Mouse (Mus musculus): ENCODE data around the gene Ap5s1. TPM values are rescaled to one million over a fixed set of nuclear protein-coding genes. Genes with fewer than 3 reads are reported as not detected.

Ap5s1 gene
- 27.2 and 30.7 TPM in 2 replicates for polyA plus RNA-seq (2015; fragmentation: Nextera tagmentation; extraction: Ambion mirVana)

DNA sequence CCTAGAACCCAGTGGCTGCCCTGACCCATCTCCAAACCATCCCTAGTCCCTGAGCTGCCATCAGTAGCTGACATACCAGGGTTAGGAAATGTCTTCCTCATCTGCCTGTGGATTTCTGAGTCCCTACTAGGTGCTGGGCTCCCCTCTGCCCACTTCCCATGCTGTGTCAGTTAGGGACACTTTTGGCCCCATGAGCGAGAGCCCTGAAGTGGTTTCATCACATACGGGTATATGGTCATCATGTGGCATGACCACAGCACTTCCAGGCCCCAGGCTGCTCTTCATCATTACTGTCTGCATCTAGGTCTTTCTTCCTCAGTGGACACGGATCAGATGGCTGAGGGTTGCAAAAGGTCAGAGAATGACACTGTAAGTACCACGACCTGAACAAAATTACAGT lies at the start of gene Ap5s1:
Ap5s1 (plus strand) TSS at position 301 of the 400 bp plus-strand sequence.
- no peak within 1 kb of the TSS for H3K27ac ChIP-seq (ENCODE audit: low read length)
- H3K9me3 ChIP-seq (ENCODE audit: control insufficient read depth, low read length), result no peaks in the 10 kb centered on the region
- 80% methylated on average over 4 of the region's 4 CpGs for WGBS
- no peaks in the 10 kb centered on the region for H3K36me3 ChIP-seq (ENCODE audit: control insufficient read depth, insufficient read depth, low read length)
- H3K27me3 ChIP-seq (replicated peaks; ENCODE audit: control insufficient read depth, insufficient read depth, low read length), result no peaks in the 10 kb centered on the region
- no peak for ATAC-seq
- H3K9ac ChIP-seq (ENCODE audit: low read depth, low read length), result no peak within 1 kb of the TSS
- H3K4me2 ChIP-seq (ENCODE audit: low read depth, low read length), result no peak within 1 kb of the TSS
- H3K4me1 ChIP-seq (ENCODE audit: control insufficient read depth, insufficient read depth, low read length), result peaks cover 25% of the 10 kb centered on the region
- no peak within 1 kb of the TSS for H3K4me3 ChIP-seq (ENCODE audit: low read length)

DNA sequence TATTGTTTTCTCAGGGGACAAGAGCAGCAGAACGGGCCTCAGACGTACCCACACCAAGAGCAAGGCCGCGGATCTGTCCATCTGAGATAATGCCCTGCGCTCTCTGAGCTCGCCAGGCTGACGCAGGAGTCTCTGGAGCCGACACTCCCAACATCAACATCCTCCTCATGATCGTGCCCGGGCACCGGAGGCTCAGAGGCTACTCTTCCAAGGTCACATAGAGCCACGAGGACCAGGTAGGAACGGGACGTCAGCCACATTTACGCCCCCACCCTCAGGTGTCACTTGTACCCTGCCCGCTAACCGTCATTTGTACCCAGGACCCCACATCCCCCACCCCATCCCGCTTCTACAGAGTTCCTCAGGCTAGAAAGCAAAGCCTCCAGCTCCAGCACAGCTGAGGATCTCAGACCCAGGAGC lies 47.4 kb upstream of the Ap5s1 start:
- 0% methylated on average over 18 of the region's 18 CpGs for WGBS

DNA sequence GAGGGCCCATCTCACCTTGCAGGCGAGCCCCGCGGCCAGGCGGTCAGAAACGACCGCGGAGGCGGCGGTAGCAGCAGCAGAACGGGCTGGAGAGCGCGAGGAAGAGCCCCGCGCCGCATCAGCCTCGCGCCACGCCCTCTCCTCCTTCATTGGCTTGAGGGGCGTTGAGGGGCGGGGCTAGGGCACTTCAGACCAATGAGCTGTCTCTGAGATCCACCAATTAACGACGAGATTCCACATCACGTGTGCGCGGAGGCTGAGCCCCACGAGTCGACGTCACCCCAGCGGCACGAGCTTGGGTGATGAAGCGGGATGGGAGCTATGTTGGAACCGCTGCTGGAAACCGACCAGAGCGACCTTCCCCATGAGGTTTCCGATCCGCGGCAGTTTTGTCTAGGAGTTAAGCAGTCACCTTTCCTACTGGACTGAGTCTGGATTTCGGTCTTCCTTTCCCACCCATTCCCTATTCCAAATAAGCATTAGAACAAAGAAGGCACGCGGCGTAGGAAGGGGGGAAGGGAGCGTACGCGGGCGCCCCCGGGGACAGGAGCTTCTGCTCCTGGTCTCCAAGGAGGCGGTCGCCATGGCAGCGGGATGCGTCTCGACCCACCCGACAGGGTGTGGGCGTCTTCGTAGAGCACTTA lies 46.8 kb upstream of the Ap5s1 start, which contains the start of gene 1700037H04Rik:
1700037H04Rik (minus strand) TSS at position 144 of the 644 bp plus-strand sequence.
- under 1% methylated on average over 54 of the region's 54 CpGs for WGBS
- H3K9me3 ChIP-seq (ENCODE audit: control insufficient read depth, low read length), result no peaks in the 10 kb centered on the region
- H3K4me2 ChIP-seq (ENCODE audit: low read depth, low read length), result peak within 1 kb of the TSS; percentile 91
- peak within 1 kb of the TSS; percentile 93 for H3K27ac ChIP-seq (ENCODE audit: low read length)
- peaks cover 12% of the 10 kb centered on the region for H3K4me1 ChIP-seq (ENCODE audit: control insufficient read depth, insufficient read depth, low read length)
- H3K9ac ChIP-seq (ENCODE audit: low read depth, low read length), result peak within 1 kb of the TSS; percentile 87
- H3K36me3 ChIP-seq (ENCODE audit: control insufficient read depth, insufficient read depth, low read length), result no peaks in the 10 kb centered on the region
- H3K4me3 ChIP-seq (ENCODE audit: low read length), result peak within 1 kb of the TSS; percentile 84
- no peaks in the 10 kb centered on the region for H3K27me3 ChIP-seq (replicated peaks; ENCODE audit: control insufficient read depth, insufficient read depth, low read length)
- peak; percentile 94 for ATAC-seq

More for the DNA sequence above, 47.4 kb upstream of the Ap5s1 start:
- peak overlapping the region; percentile 89 for H3K27ac ChIP-seq (ENCODE audit: low read length)
- peak overlapping the region; percentile 91 for H3K4me2 ChIP-seq (ENCODE audit: low read depth, low read length)
- no peaks in the 10 kb centered on the region for H3K9me3 ChIP-seq (ENCODE audit: control insufficient read depth, low read length)
- peak overlapping the region; percentile 84 for H3K4me3 ChIP-seq (ENCODE audit: low read length)
- H3K27me3 ChIP-seq (replicated peaks; ENCODE audit: control insufficient read depth, insufficient read depth, low read length), result no peaks in the 10 kb centered on the region
- peak; percentile 67 for ATAC-seq
- peak overlapping the region; percentile 87 for H3K9ac ChIP-seq (ENCODE audit: low read depth, low read length)
- H3K4me1 ChIP-seq (ENCODE audit: control insufficient read depth, insufficient read depth, low read length), result peaks cover 12% of the 10 kb centered on the region
- H3K36me3 ChIP-seq (ENCODE audit: control insufficient read depth, insufficient read depth, low read length), result no peaks in the 10 kb centered on the region

DNA sequence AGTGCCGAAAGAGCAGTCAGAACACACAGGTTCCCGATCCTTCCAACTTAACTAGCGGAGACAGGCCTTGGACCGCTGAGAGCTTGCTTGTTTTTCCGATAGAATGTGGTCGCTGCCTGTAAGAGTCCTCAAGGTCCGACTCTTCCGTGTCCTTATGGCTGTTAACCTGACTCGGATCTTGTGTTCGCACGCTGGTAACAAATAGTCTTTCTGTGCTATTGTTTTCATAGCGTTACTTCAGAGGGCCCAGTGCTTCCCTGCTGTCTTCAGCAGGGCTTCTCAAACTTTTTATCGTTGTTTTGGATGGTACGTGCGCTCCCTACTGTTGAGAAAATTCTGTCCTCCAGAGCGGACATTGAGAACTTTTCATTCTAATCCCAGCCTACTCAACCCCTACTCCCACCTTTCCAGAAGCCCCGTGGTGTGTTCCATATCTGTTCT lies 46.2 kb upstream of the Ap5s1 start:
- Histone ChIP-seq H3K27ac (ENCODE audit: low read length) (peak overlapping the region; percentile 93), H3K36me3 (ENCODE audit: control insufficient read depth, insufficient read depth, low read length) (no peaks in the 10 kb centered on the region), H3K4me2 (ENCODE audit: low read depth, low read length) (peak overlapping the region; percentile 88), H3K9me3 (ENCODE audit: control insufficient read depth, low read length) (no peaks in the 10 kb centered on the region), H3K9ac (ENCODE audit: low read depth, low read length) (peak overlapping the region; percentile 87), H3K27me3 (replicated peaks; ENCODE audit: control insufficient read depth, insufficient read depth, low read length) (no peaks in the 10 kb centered on the region), H3K4me1 (ENCODE audit: control insufficient read depth, insufficient read depth, low read length) (peaks cover 12% of the 10 kb centered on the region), H3K4me3 (ENCODE audit: low read length) (peak overlapping the region; percentile 84)
- WGBS, result under 1% methylated on average over 17 of the region's 17 CpGs
- ATAC-seq, result 0 out of 2 replicates have a peak, but pooled peaks have one; percentile 9

DNA sequence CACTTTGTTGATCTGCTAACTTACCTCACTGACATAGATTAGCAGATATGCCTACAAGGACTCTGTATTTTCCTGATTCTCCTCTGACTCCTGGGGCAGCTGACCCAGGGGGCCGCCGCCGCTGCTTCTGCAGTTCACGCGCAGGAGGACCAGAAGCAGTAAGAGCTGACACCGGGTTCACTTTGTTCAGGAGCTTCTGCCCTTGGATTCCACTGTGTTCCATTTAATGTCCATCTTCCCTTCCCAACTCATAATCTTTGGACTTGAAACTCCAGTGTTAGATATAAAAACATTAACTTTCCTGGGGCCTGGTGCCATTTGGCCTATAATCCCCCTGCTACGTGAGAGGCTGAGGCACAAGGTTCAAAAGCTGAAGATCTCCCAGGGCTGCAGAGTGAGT lies 43.0 kb upstream of the Ap5s1 start:
- H3K27me3 ChIP-seq (replicated peaks; ENCODE audit: control insufficient read depth, insufficient read depth, low read length), result no peaks in the 10 kb centered on the region
- H3K4me2 ChIP-seq (ENCODE audit: low read depth, low read length), result no peak overlapping the region
- peaks cover 6% of the 10 kb centered on the region for H3K4me1 ChIP-seq (ENCODE audit: control insufficient read depth, insufficient read depth, low read length)
- no peaks in the 10 kb centered on the region for H3K9me3 ChIP-seq (ENCODE audit: control insufficient read depth, low read length)
- 0 out of 2 replicates have a peak overlapping the region, but pooled peaks have one; percentile 53 for H3K9ac ChIP-seq (ENCODE audit: low read depth, low read length)
- 74% methylated on average over 7 of the region's 7 CpGs for WGBS
- no peaks in the 10 kb centered on the region for H3K36me3 ChIP-seq (ENCODE audit: control insufficient read depth, insufficient read depth, low read length)
- H3K27ac ChIP-seq (ENCODE audit: low read length), result peak overlapping the region; percentile 74
- ATAC-seq, result no peak
- peak overlapping the region; percentile 28; the same call in 1 of the 2 replicates for H3K4me3 ChIP-seq (ENCODE audit: low read length)

DNA sequence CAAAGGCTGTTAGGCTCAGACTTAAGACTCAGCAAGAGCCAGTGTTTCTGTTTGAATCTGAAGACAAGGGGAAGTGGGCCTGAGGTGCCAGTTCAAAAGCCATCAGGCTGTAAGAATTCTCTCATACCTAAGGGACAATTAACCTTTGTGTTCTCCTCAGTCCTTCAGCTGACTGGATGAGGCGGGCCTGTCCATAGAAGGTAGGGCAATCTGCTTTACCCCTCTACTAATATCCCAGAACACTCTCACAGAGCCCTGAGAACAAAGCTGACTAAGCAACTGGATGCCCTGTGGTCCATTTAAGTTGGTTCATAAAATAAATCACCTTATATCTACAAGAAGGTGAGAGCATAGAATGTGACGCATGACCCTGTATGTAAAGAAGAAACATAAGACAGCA lies 40.7 kb upstream of the Ap5s1 start:
- peak; percentile 55 for ATAC-seq
- WGBS, result 73% methylated on average over 2 of the region's 2 CpGs
- Histone ChIP-seq H3K9me3 (ENCODE audit: control insufficient read depth, low read length) (no peaks in the 10 kb centered on the region), H3K4me2 (ENCODE audit: low read depth, low read length) (no peak overlapping the region), H3K9ac (ENCODE audit: low read depth, low read length) (no peak overlapping the region), H3K36me3 (ENCODE audit: control insufficient read depth, insufficient read depth, low read length) (no peaks in the 10 kb centered on the region), H3K4me3 (ENCODE audit: low read length) (no peak overlapping the region), H3K4me1 (ENCODE audit: control insufficient read depth, insufficient read depth, low read length) (0 out of 2 replicates have a peak, but pooled peaks cover 4% of the 10 kb centered on the region), H3K27me3 (replicated peaks; ENCODE audit: control insufficient read depth, insufficient read depth, low read length) (no peaks in the 10 kb centered on the region), H3K27ac (ENCODE audit: low read length) (0 out of 2 replicates have a peak overlapping the region, but pooled peaks have one; percentile 51)

DNA sequence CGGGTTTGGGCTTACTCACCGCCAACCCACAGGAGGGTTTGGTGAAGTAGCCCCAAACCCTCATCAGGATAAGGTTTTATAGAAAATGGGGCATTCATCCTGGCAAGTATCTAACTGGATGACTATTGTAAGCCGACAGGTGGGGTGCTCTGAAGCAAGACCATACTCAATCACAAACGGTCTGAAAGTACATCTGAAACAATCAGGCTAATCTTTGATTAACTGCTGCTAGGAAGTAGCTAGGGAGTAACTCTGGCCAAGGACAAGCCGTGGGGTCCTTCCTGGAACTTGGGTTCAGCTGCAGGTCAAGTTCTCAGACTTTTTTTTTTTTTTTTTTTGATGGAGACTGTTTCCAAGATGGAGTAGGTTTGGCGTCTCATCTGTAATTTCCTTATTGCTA lies 38.9 kb upstream of the Ap5s1 start:
- no peak for ATAC-seq
- Histone ChIP-seq H3K27me3 (replicated peaks; ENCODE audit: control insufficient read depth, insufficient read depth, low read length) (peaks cover 5% of the 10 kb centered on the region; the same call in 1 of the 2 replicates), H3K9ac (ENCODE audit: low read depth, low read length) (no peak overlapping the region), H3K4me3 (ENCODE audit: low read length) (no peak overlapping the region), H3K4me1 (ENCODE audit: control insufficient read depth, insufficient read depth, low read length) (0 out of 2 replicates have a peak, but pooled peaks cover 4% of the 10 kb centered on the region), H3K9me3 (ENCODE audit: control insufficient read depth, low read length) (no peaks in the 10 kb centered on the region), H3K27ac (ENCODE audit: low read length) (no peak overlapping the region), H3K4me2 (ENCODE audit: low read depth, low read length) (no peak overlapping the region), H3K36me3 (ENCODE audit: control insufficient read depth, insufficient read depth, low read length) (no peaks in the 10 kb centered on the region)
- 72% methylated on average over 6 of the region's 6 CpGs for WGBS

DNA sequence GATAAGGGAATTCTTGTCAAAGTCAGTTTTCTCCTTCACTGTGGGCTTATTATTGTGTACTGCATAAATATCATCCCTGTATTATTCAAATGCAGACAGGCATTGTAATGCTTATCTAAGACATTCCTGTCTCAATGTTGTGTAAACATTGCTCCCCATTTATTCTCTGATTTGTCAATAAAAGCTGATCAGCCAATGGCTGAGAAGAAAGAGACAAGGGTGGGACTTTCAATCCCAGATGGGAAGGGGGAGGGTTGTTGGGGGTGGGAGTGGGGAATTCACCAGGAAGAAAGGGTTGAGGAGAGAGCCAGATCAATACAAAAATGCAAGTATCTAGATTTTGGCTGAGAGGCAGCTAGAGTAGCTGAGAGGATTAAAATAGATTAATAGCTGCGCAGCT lies 38.0 kb upstream of the Ap5s1 start:
- Histone ChIP-seq H3K36me3 (ENCODE audit: control insufficient read depth, insufficient read depth, low read length) (no peaks in the 10 kb centered on the region), H3K9ac (ENCODE audit: low read depth, low read length) (no peak overlapping the region), H3K9me3 (ENCODE audit: control insufficient read depth, low read length) (no peaks in the 10 kb centered on the region), H3K4me3 (ENCODE audit: low read length) (no peak overlapping the region), H3K4me1 (ENCODE audit: control insufficient read depth, insufficient read depth, low read length) (0 out of 2 replicates have a peak, but pooled peaks cover 4% of the 10 kb centered on the region), H3K27me3 (replicated peaks; ENCODE audit: control insufficient read depth, insufficient read depth, low read length) (peaks cover 5% of the 10 kb centered on the region; the same call in 1 of the 2 replicates), H3K4me2 (ENCODE audit: low read depth, low read length) (no peak overlapping the region), H3K27ac (ENCODE audit: low read length) (no peak overlapping the region)
- WGBS, result 69% methylated on average over 1 of the region's 1 CpGs
- ATAC-seq, result no peak

DNA sequence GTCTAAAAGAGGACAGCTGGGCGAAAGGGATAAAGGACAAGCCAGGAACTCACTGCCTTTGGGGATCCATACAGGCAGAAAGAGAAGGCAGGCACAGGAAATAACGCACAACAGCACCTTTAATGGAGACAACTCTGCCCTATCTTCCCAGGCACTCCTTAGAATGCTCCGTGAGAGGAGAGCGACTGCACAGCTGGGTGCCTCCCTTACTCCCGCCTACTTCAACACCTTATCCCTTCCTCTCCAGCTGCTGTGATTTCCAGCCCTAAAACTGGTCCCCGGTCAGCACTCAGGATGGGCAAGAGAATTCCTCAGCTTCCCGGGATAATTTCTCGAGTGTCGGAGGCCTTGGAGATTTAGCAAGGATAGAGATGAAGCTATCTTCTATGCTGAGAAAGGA lies 35.9 kb upstream of the Ap5s1 start:
- peaks cover 13% of the 10 kb centered on the region; the same call in 1 of the 2 replicates for H3K4me1 ChIP-seq (ENCODE audit: control insufficient read depth, insufficient read depth, low read length)
- peak overlapping the region; percentile 52 for H3K4me2 ChIP-seq (ENCODE audit: low read depth, low read length)
- no peaks in the 10 kb centered on the region for H3K36me3 ChIP-seq (ENCODE audit: control insufficient read depth, insufficient read depth, low read length)
- peak overlapping the region; percentile 26; the same call in 1 of the 2 replicates for H3K4me3 ChIP-seq (ENCODE audit: low read length)
- H3K27ac ChIP-seq (ENCODE audit: low read length), result no peak overlapping the region
- 37% methylated on average over 9 of the region's 9 CpGs for WGBS
- H3K27me3 ChIP-seq (replicated peaks; ENCODE audit: control insufficient read depth, insufficient read depth, low read length), result peaks cover 5% of the 10 kb centered on the region; the same call in 1 of the 2 replicates
- H3K9ac ChIP-seq (ENCODE audit: low read depth, low read length), result peak overlapping the region; percentile 46; the same call in 1 of the 2 replicates
- no peaks in the 10 kb centered on the region for H3K9me3 ChIP-seq (ENCODE audit: control insufficient read depth, low read length)
- ATAC-seq, result no peak

Measured in intestine, embryonic 16.5 days (tissue).